Mouse (Mus musculus) bone marrow, adult 2 months (tissue): ENCODE results near the gene Serpine2. TPM values are rescaled to one million over a fixed set of nuclear protein-coding genes. Genes with fewer than 3 reads are reported as not detected.

ENCODE experiments used
- H3K27ac ChIP-seq: fragments of 200-500 bp; 2 replicates; pipeline ENCODE4 v1.5.1; 2012; ENCODE audit warnings: low read depth, mild to moderate bottlenecking, control low read depth, inconsistent platforms, low read length; ENCODE audit not compliant: control insufficient read depth, poor library complexity, insufficient read depth
- H3K4me1 ChIP-seq: fragments of 200-500 bp; 2 replicates; pipeline ENCODE4 v1.6.1; 2011; ENCODE audit warnings: low read length; ENCODE audit not compliant: control insufficient read depth, insufficient read depth
- H3K4me3 ChIP-seq: fragments of 200-500 bp; replicated peaks from 2 replicates; pipeline ENCODE3; 2011; ENCODE audit warnings: mild to moderate bottlenecking, low read depth, low read length, control low read depth; ENCODE audit not compliant: control insufficient read depth
- CTCF ChIP-seq: fragments of 200-500 bp; IDR thresholded peaks from 2 replicates; pipeline ENCODE4 v1.5.1; 2011; ENCODE audit warnings: low read length, control low read depth; ENCODE audit not compliant: control insufficient read depth, insufficient read depth
- POLR2A ChIP-seq: fragments of 200-500 bp; IDR thresholded peaks from 2 replicates; pipeline ENCODE4 v1.6.1; 2011; ENCODE audit warnings: low read depth, mild to moderate bottlenecking, control low read depth, low read length, borderline replicate concordance; ENCODE audit not compliant: control insufficient read depth
- WGBS: fragments of 180-500 bp; shearing (Covaris S2); methylation state at CpG from one replicate; pipeline ENCODE4 v1.1.7; 2018; 5-methylcytosine and 5-hydroxymethylcytosine counted together
- polyA plus RNA-seq: library from polyadenylated mRNA; stranded (reverse); fragments of >200 nt; gene quantifications from 2 replicates; pipeline ENCODE4 v1.2.4, GENCODE M21; 2011; ENCODE audit warnings: low replicate concordance; ENCODE audit not compliant: missing spikeins, insufficient read depth, insufficient read length

Serpine2 gene
- polyA plus RNA-seq, 1 experiment: 86.2 TPM

GRCm38 (mm10) chr1:79797084-79797483 lies 63.9 kb downstream of the Serpine2 start:
- no peaks in the 10 kb centered on the region for H3K4me1 ChIP-seq
- no peak overlapping the region for H3K27ac ChIP-seq
- 41% methylated on average over 3 of the region's 3 CpGs for WGBS
- TF ChIP-seq CTCF (no peak), POLR2A (no peak)
- H3K4me3 ChIP-seq: no peak overlapping the region

- 55% methylated on average over 7 of the region's 7 CpGs for WGBS
- no peak overlapping the region for H3K27ac ChIP-seq
- H3K4me3 ChIP-seq: no peak overlapping the region
- H3K4me1 ChIP-seq: no peaks in the 10 kb centered on the region
- TF ChIP-seq CTCF (peak; percentile 49), POLR2A (no peak)
These were observed 74.6 kb downstream of the Serpine2 start for GRCm38 (mm10) chr1:79786267-79786927.

- 85% methylated on average over 3 of the region's 3 CpGs for WGBS
- TF ChIP-seq CTCF (no peak), POLR2A (no peak)
- Histone ChIP-seq H3K4me1 (no peaks in the 10 kb centered on the region; the same call in 1 of the 2 replicates), H3K4me3 (no peak overlapping the region), H3K27ac (no peak overlapping the region)
These were observed 78.5 kb downstream of the Serpine2 start for GRCm38 (mm10) chr1:79782433-79782832.

GRCm38 (mm10) chr1:79778011-79778410 lies 83.0 kb downstream of the Serpine2 start:
- H3K27ac ChIP-seq: no peak overlapping the region; the same call in 1 of the 2 replicates
- no peak overlapping the region for H3K4me3 ChIP-seq
- H3K4me1 ChIP-seq: no peaks in the 10 kb centered on the region; the same call in 1 of the 2 replicates
- no peak for TF ChIP-seq CTCF
- TF ChIP-seq POLR2A: no peak
- WGBS: 51% methylated on average over 11 of the region's 11 CpGs

- TF ChIP-seq POLR2A (peak; percentile 63; the same call in 1 of the 2 replicates), CTCF (no peak)
- under 1% methylated on average over 38 of the region's 38 CpGs for WGBS
- no peaks in the 10 kb centered on the region; the same call in 1 of the 2 replicates for H3K4me1 ChIP-seq
- peak within 1 kb of the TSS; percentile 82 for H3K4me3 ChIP-seq
- H3K27ac ChIP-seq: peak within 1 kb of the TSS; percentile 86
These were observed 85.0 kb downstream of the Serpine2 start, which contains the start of the genes Mrpl44 and Wdfy1 for GRCm38 (mm10) chr1:79775927-79776458. Gene Mrpl44, plus strand, starts transcription at chr1:79776018. Gene Wdfy1, minus strand, starts transcription at chr1:79776143.

GRCm38 (mm10) chr1:79774164-79774780 lies 86.7 kb downstream of the Serpine2 start:
- 82% methylated on average over 4 of the region's 4 CpGs for WGBS
- Histone ChIP-seq H3K4me3 (no peak overlapping the region), H3K4me1 (no peaks in the 10 kb centered on the region; the same call in 1 of the 2 replicates), H3K27ac (no peak overlapping the region)
- TF ChIP-seq CTCF (no peak), POLR2A (no peak)

GRCm38 (mm10) chr1:79768231-79768630 lies 92.7 kb downstream of the Serpine2 start:
- Histone ChIP-seq H3K4me3 (no peak overlapping the region), H3K27ac (no peak overlapping the region), H3K4me1 (no peaks in the 10 kb centered on the region)
- WGBS: 0% methylated on average over 1 of the region's 1 CpGs
- TF ChIP-seq POLR2A (no peak), CTCF (no peak)

- TF ChIP-seq CTCF (no peak), POLR2A (no peak)
- no peak overlapping the region for H3K27ac ChIP-seq
- peaks cover 4% of the 10 kb centered on the region for H3K4me1 ChIP-seq
- 49% methylated on average over 1 of the region's 1 CpGs for WGBS
- no peak overlapping the region for H3K4me3 ChIP-seq
These were observed 96.5 kb downstream of the Serpine2 start for GRCm38 (mm10) chr1:79764483-79764882.
